Mouse (Mus musculus) cortical plate, adult 2 months (tissue): ENCODE data around the gene Fam192a.

Source experiments
- CTCF ChIP-seq: fragments of 200-500 bp; IDR thresholded peaks from 2 replicates; pipeline ENCODE4 v1.5.1; 2011; ENCODE audit warnings: mild to moderate bottlenecking, control low read depth, low read length; ENCODE audit not compliant: insufficient read depth; ENCODE audit errors: extremely low read depth
- POLR2A ChIP-seq: fragments of 200-500 bp; IDR thresholded peaks from 2 replicates; pipeline ENCODE4 v1.6.1; 2011; ENCODE audit warnings: mild to moderate bottlenecking, low read length, control low read depth; ENCODE audit not compliant: insufficient read depth; ENCODE audit errors: extremely low read depth

DNA sequence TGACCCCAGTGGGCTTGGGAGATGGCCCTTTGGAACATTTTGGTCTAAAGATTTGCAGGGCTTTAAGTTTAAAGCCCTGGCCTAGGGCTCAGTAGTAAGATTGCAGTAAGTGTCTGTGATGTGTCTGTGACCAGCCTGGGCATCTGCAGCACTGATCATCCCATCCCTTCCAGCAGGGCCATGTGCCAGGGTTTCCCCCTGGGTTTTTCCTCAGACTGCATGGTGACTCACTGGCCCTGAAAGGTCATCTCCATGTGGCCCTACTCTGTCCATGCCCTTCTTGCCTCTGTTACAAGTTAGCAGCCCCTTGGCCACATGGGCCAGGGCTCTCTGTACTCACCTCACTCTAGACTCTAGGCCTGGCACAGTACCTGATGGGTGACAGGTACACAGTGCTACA, 37.4 kb downstream of the Fam192a start:
- TF ChIP-seq POLR2A (no peak), CTCF (no peak)
